Mouse (Mus musculus) layer of hippocampus, postnatal 25 days (tissue): ENCODE measurements at regions not wholly inside any gene's neighbourhood (a gene's known extent, or its start where the extent isn't known, plus 50 kb on each side); places are given as distances from the start of the nearest gene placed in this dataset.

Experiments used
- DNase-seq, 2 experiments: peaks; one replicate each; pipeline ENCODE4 v3.0.0; 2022; ENCODE audit warnings: mixed read lengths in 2 of 2, low spot score in 1 of 2; ENCODE audit errors: extremely low spot score in 1 of 2

DNA sequence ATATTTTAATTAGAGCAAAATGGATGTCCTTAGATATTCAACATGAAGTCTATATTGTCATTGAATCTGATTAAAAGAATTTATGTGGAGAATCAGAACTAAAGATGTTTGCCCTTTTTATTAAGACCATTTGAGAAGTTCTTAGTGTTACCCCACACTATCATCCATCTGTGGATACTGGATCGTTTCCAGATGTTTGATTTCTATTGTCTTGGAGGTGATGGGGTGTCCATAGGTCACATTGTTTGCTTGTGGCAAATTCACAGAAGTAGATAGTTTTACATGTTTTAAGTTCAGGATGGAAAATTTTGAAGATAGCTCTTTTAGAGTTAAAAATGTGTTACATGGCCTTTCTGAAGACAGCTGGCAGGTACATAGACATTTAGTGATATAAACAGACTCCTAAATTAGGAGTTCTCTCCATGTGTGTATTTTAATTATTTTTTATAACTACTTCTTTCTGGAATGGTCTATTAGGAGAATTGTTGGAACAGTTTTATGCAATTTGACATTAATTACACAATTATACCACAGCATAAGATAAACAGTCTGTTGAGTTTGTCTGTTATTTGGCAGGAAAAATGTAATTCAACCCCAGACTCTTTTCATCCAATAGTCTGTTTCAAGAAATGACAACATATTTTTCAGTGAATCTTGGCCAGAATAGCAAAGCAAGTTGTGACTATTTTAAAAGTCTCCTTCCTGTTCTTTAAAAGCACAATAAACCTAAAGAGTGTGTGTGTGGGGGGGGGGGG is 368.8 kb upstream of the Plscr5 start:
- DNase-seq = no peak

DNA sequence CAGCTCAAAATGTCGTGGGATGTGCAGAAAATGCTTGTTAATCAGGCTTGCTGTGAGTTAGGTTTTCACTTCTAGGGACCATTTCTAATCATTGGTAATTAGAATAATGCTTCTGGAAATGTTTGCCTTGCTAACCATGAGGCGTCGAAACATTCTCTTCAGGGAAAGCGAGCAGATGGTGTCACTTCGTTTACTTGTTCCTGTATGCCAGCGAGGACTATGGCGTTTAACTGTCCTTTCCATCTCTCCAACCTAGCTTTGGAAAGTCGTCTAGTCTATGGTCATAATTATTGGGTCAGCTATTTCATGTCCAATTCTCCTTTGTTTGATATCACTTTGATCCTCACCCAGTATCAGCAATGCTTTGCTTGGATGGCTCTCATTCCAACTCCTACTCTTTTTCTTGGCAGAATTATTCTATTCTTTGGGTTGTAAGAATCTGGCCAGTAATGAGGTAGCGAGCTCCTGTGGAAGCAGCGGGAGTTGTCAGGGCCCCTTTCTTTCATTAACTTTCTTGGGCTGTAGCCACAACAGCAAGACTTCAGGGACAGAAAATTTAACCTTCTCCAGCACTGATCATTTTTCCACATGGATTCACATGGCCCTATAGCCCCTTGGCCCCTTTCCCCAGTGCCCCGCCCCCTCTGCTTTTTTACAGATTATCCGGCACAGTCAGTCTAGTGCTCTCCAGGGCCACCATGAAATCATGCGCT is 374.0 kb upstream of the Plscr5 start:
- DNase-seq = no peak

DNA sequence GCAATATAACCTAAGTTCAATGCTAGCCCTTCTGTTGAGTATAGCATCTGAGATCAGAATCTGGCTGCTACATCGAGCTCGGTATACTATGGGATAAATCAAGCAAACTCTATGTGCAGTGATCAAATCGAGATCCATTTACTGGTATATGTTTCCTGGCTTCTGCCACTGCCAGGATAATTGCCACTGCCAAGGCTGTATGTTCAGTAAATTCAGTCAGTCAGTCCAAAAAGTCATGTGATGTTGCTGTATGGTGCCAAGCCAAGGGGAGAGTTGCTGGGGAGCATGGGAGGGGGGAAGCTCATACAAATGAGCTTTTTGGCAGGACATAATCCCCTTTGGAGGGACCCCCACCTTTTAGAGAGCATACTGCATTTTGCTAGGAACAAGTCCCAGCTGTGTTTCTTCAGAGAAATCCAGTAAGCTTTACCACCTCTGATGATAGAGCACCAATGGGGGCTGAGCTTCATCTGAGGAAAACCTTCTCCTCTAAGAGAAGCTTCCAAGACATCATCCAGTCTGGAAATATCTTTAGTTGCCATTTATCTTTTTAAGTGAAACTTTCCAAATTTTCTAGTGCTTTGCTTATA is 389.3 kb upstream of the Plscr5 start:
- DNase-seq = no peak

DNA sequence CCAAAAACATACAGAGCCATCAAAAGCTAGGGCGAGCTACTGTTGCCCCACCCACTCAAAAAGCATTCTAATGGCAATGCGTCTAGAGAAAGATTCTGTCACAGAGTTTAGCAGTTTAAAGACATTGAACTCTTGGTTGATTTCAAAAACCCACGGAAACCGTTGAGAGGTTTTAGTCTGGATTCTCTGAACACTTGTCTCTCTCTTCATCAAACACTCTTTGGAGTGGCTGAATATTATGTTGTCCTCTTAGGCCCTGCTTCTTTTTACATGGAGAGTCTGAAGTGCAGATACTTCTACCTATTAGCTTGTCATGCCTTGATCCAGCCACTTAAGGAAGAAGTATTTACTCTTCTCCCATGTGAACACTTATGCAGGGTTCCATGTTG is 393.9 kb upstream of the Plscr5 start:
- DNase-seq = no peak

DNA sequence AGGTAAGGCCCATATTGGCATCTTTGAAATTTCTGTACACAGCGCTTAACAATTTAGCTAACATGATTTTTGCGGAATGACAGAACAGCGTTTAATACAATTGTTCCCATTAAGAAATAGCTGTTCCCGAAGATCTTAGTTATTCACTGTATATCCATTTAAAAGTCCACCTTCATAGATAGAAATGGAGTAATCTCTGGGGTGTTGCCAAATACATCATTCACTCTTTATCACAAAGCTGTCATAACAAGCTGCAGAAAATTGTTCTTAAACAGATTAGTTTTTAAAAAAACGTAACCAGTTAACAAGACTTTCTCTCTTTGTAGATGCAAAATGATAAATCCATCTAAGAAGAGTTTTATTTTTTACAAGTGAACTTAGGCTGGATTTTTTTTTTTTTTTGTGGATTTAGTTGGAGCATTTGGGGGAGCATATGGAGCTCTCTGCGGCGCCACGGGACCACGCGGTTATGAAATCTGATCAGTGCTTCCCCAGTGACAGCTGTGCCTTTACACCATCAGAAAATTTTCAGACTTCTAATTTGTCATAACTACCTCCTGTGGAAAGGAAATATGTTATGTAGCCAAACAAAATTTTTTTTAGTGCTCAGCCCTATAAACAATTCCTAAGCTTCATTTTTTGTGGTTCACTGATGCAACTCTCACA is 394.4 kb upstream of the Plscr5 start:
- peak; percentile 10 to 34 for DNase-seq

DNA sequence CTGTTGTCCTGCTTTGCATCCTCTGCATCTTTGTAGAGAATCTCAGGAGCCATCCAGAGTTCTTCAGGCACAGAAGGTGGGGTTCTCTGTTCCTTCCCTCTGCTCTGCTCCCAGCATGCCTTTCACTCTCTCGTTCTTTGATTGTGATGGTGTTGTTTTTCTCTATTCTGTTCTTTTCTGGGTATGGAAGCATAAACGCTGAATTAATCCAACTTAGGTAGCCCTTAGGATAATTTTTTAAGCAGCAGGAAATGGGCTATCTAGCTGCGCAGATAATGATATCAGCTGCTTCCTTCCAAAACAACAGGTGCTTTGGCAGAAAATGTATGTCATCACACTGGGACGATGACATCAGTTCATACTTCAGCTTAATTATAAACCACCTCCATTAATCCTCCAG is 395.8 kb upstream of the Plscr5 start:
- no peak for DNase-seq

DNA sequence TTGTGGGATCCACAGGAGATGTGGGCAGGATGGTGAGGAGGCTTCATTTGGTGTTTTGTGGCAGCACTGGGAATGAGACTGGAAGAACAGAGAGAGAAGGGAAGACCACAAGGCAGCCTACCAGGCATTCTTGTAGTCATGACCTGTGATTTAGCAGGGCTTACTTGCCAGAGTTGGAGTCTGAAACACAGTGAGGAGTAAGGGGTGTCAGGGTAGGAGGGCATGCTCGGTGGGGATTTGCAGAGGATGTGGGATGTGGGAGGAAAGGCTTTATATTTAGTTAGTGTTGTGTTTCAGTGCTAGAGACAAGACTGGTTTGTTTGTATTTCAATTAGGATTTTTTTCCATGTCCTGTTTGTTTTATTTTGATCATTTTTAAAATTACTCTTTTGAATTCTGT is 387.3 kb upstream of the Zic1 start:
- no peak for DNase-seq

DNA sequence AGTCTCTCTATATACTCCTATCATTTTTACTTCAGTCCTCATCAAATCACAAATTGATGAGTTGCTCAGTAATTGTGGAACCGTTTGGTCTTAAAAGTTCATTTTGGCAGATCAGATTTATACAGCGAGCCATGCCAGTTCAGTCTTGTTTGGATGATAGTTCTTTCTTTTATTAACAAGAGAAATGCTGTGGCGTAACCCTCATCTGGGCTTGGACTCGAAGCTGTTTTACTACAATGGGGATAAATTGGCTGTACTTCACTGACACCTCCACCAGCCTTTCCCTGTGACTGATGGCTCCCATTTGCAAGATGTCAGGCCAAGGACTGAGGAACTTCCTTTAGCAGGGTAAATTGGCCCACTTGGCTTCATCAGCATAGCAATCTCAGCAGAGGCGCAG is 345.5 kb upstream of the Zic1 start:
- no peak for DNase-seq

DNA sequence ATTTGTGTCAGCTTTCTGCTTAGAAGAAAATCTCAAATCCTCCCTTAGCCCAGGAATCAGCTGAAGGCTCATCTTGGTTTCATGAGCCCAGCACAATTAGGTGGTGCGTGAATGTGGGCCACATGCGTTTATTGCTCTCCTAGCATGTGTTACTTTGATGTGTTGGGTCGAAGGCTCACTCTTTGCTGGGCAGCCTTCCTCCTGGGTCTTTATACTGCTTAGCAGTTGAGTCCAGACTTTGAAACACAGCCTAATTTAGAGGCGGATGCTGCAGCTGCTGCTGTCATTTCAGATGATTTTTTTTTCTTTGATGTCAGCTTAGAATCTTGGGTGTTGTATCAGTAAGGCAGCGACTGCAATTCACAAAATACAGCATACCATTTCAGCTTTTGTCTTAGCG is 315.2 kb upstream of the Zic1 start:
- no peak for DNase-seq

DNA sequence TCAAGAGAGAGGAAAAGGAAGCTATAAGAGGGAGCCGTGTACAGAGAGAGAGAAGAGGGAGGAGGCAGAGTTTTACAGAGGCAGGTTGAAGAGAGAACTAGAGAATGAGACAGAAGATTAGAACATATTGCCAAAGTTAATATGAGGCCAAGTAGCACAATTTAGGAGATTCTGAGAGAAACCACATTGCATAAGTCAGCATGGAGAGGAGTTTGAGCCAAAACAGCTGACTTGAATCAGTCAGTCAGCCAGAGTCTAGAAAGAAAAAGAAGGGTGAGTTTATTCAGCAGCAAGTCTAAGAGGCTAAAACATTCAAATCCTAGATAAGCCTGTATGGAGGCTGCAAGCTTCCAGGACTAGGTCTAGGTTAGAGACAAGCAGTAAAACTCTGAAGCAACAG is 301.1 kb upstream of the Zic1 start:
- DNase-seq = no peak

DNA sequence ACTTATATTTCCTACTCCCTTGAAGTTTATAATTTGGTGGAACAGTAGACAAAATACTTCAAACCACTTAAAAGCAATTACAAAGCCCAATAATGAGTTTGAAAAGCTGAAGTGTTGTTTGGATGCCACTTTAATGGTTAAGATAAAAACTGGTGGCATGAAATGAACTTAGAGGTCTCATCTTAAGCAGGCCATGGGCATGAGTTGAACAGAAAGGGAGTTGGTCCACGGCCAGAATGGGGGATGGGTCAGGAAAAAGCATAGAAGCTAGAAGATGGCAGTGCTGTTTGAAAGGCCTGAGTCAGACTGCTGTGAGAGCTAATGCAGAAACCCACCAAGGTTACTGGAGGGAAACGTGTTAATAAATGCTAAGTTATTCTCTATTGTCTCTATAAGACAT is 294.5 kb upstream of the Zic1 start:
- no peak for DNase-seq

DNA sequence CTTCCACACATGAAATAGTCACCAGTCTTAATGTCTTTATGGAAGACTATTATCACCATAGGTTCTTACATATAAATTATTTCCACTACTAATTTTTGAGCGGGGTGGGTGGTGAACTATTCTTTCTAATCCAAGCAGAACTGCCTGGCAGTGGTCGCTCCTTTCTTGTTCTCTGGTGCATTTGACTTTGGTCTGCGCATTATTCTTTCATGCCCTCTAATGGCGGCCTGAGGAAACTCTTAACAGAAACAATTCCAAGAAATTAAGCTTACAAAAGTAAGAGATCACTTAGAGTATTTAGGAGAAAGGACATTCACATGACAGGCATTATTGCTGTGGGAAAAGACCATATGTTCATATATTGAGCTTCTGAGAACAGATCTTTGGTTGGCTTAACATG is 288.5 kb upstream of the Zic1 start:
- no peak for DNase-seq

DNA sequence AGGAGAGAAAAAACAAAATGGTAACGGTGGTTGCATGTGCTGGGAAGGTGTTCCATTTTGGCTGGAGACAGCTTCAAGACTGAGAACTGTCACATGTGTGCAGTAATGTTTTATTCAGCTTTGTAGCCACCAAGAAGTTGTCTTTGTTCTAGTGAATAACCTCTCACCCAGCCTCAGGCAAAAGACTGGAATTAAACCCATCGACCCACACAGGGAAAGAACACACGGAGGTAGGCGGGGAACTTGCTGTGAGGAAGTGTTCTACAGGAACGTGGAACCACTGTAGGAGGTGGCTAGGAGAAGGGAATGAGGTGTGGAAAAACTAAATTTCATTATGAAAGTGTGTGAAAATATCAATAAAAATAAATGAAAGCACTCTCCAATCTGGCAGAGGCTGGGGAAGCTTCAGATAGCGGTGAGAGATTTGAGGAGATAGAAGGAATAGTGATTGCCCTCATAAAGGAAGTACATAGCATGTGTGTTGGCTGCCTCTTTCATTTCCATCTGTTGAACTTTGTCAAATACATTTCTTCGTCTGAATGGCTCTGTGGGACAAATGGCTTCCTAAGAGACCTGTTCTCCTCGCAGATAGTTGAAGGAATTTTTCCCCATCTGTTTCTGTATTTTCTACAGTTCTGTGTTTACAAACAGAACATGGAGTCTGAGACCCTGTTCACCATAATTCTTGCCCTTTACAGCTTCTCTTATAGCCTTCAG is 286.9 kb upstream of the Zic1 start:
- DNase-seq = no peak

DNA sequence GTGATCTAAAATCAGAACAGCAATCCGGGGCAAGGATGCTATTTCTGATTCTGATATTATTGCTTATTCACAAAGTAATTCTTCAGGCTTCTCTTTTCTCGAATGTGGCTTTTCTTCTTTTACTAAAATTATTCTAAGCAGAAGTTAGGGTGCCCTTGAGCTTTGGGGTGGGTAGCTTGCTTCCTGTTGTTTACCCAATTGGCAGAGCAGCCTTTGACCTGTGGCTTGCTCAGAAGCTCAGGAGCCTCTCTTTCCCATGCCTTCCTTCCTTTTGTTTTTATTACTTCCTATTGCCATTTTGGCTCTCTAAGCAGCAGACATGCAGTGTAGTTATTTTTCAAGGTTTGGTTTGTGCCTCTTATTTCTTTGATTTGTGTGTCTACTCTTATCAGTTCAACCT is 244.8 kb upstream of the Zic1 start:
- no peak for DNase-seq

DNA sequence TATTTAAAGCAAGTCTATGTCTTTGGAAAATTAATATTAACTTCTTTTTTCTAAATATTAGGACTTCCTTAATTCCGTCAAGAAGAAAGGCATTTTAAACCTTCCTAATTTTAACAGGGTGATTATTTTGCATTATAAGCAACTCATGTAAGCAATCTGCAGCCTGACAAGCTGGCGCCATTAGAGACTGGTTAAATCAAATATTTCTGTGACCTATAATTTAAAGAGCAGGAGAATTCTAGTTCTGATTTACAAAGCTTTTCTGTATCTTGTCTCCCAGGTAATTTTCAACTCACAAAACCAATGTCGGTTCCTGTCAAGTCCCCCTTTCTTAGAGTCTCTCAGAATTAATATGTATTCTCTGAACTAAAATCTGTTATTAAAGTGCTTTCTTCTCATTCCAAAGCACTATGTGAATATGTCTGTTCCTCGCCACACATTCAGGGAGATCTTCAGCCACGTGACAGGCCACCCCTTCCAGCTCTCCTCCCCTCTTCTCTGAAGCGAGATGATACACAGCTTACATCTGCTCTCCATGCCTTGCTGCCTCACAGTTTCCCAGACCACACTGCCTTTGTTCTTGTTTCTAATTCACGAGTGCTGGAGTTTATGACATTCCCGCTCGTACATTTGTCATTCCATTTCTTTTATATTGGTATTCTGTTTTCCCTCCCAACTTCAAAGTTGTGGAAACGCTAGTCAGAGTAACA is 244.0 kb upstream of the Zic1 start:
- DNase-seq = no peak

DNA sequence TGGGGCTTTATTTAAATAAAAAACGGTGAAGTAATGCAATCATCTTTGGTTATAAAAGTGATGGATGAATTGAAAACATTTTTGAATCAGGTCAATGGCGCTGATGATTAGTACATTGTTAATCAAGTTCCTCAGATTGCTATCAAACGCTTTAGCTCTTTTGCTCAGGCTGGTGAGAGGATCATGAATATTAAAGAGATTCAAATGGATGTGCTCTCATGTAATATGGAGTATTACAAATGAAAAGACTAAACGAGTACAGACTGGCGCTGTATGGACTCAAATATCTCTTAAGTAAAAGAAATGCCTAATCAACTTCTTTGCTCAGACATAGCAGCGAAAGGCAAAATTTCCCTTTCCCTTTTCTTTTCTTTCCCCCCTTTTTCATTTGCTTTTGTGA is 236.1 kb upstream of the Zic1 start:
- DNase-seq = no peak

DNA sequence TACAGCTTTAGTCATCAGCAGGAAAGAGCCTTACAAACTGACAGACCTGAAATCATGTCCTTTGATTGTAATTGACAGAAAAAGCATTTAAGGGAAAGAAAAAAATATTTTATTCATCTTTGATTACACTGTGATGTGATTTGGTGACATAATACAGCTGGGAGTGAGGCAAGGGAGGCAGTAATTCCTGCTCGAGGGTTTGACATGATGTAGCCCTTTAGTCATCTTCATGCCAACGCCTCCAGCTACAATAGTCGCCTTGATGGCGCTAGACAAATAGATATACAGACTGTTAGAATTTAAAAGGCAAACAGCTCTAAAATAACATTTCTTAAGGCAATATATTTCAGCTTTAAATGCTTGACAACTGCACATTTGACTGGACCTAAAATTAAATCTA is 226.3 kb upstream of the Zic1 start:
- no peak for DNase-seq

DNA sequence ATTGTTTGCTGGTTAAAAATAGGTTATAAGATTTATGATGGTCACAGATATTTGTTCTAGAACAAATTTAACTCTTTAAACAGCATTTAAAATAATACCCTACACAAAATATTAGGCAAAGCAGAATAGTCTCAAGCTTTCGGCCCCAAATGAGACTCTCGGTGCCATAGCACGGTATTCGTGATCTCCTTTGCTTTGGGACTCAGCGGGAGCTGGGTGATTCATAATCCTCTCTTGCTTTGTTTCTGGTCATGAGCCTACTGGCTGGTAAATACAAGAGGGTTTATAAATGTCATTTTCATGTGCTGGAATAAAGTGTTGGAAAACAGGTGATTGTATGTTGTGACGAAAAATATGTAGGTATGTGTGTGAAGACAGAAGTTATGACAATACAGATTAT is 223.1 kb upstream of the Zic1 start:
- no peak for DNase-seq

DNA sequence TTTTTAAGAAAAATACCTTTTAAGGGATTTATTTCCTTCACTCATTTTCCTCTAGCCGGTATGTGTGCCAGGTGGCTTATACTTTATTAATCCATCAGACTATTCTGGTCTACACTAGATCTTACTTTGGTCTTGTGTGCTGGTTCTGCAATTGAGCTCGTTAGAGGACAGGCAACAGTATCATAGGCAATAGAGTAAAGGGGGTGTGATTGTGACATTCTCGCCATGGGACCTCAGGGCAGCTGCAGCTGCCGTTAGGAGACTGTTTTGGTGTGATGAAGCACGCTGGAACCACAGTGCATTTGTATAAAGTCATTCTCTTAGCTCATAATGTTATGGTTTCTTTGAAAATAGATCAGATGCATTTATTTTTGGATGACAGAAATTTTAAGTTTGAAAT is 222.3 kb upstream of the Zic1 start:
- DNase-seq = no peak

DNA sequence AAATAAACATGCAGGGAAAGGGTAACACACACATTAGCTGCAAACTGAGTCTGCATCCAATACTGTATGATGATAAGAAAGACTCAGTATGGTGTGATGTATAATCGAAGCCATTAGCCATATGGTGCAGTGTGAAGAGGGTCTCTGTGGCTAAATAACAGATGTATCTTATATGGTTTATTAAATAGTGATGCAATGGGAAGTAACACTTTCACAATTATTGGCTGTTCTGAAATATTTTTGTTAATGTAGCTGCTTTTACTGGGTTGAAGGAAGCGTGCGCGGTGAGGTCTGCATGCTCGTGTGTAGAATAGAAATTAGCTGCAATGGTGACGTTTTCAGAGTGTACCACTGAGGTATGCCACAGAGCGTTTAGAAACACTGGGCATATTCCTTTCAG is 221.7 kb upstream of the Zic1 start:
- no peak for DNase-seq
